Comparison of ENCODE assay signal across 8 mouse cellular contexts in genomic region chr1:180390321-180390731, GRCm38 (mm10).
DNase-seq lines count a peak whose midpoint lies in the region; ATAC-seq and TF ChIP-seq lines count a peak whose summit lies in the region.

No protein-coding gene starts in this region.

- no peaks in the 10 kb centered on the region for H3K36me3 ChIP-seq in intestine, postnatal 0 days (ENCODE audit: control insufficient read depth, insufficient read depth)
- H3K36me3 ChIP-seq in stomach, embryonic 16.5 days (ENCODE audit: control insufficient read depth, insufficient read depth, low read length), result no peaks in the 10 kb centered on the region

- WGBS in lung, adult 2 months, result 17% methylated on average over 3 of the region's 3 CpGs
- WGBS in intestine, postnatal 0 days, result 21% methylated on average over 3 of the region's 3 CpGs
- 65% methylated on average over 3 of the region's 3 CpGs for WGBS in stomach, embryonic 16.5 days

- no peaks in the 10 kb centered on the region for H3K9me3 ChIP-seq in intestine, postnatal 0 days (ENCODE audit: control insufficient read depth)
- no peaks in the 10 kb centered on the region for H3K9me3 ChIP-seq in stomach, embryonic 16.5 days (replicated peaks; ENCODE audit: control insufficient read depth, low read length)

- H3K4me3 ChIP-seq in lung, adult 2 months (replicated peaks; ENCODE audit: extremely low read depth, low read depth, low read length), result no peak overlapping the region
- H3K4me3 ChIP-seq in intestine, postnatal 0 days (ENCODE audit: low read depth, low read length), result no peak overlapping the region
- no peak overlapping the region for H3K4me3 ChIP-seq in stomach, embryonic 16.5 days (replicated peaks; ENCODE audit: low read length)

- TF ChIP-seq POLR2A in lung, adult 2 months (IDR thresholded peaks at IDR 0.05; ENCODE audit: borderline replicate concordance, extremely low read depth, low read depth, low read length), result no peak

- peak; percentile 82 for ATAC-seq in intestine, postnatal 0 days
- ATAC-seq in stomach, embryonic 16.5 days (ENCODE audit: insufficient read depth, low FRiP score), result no peak
- ATAC-seq in megakaryocyte-erythroid progenitor cell, adult 5-6 weeks (replicated peaks; ENCODE audit: low FRiP score, low TSS enrichment, poor library complexity, severe bottlenecking), result no peak

- no peak for TF ChIP-seq CTCF in lung, adult 2 months (IDR thresholded peaks at IDR 0.05; ENCODE audit: insufficient read depth, low read length)
- no peak for TF ChIP-seq CTCF in intestine, postnatal 0 days (IDR thresholded peaks at IDR 0.05; ENCODE audit: low read depth)

- DNase-seq in lung, adult 18-20 months, result peak; percentile 67 to 70
- no peak for DNase-seq in lung, adult 2 months
- peak; percentile 41 to 61 for DNase-seq in cerebellum, postnatal 10 days
- no peak for DNase-seq in c-Kit-positive CD71-positive TER-119-positive erythroid progenitor cells, embryonic 14.5 days (ENCODE audit: low spot score)
- no peak for DNase-seq in embryo, embryonic 10 days (ENCODE audit: low spot score)

- H3K27me3 ChIP-seq in intestine, postnatal 0 days (replicated peaks; ENCODE audit: control insufficient read depth, insufficient read depth, low read length), result no peaks in the 10 kb centered on the region
- H3K27me3 ChIP-seq in stomach, embryonic 16.5 days (ENCODE audit: control insufficient read depth, insufficient read depth, low read length), result no peaks in the 10 kb centered on the region

- H3K4me2 ChIP-seq in intestine, postnatal 0 days (replicated peaks; ENCODE audit: low read depth), result no peak overlapping the region
- no peak overlapping the region for H3K4me2 ChIP-seq in stomach, embryonic 16.5 days (ENCODE audit: low read depth, low read length)

- peaks cover 51% of the 10 kb centered on the region for H3K4me1 ChIP-seq in lung, adult 2 months (ENCODE audit: control insufficient read depth, insufficient read depth, low read length)
- H3K4me1 ChIP-seq in intestine, postnatal 0 days (replicated peaks; ENCODE audit: control insufficient read depth, insufficient read depth, low read length), result peaks cover 11% of the 10 kb centered on the region; the same call in 1 of the 2 replicates
- H3K4me1 ChIP-seq in stomach, embryonic 16.5 days (ENCODE audit: control insufficient read depth, insufficient read depth, low read length), result peaks cover 43% of the 10 kb centered on the region

- H3K9ac ChIP-seq in intestine, postnatal 0 days (ENCODE audit: low read depth, low read length), result peak overlapping the region; percentile 13; the same call in 1 of the 2 replicates
- peak overlapping the region; percentile 26; the same call in 1 of the 2 replicates for H3K9ac ChIP-seq in stomach, embryonic 16.5 days (ENCODE audit: low read length)

- H3K27ac ChIP-seq in intestine, postnatal 0 days (ENCODE audit: low read depth, low read length), result peak overlapping the region; percentile 68
- peak overlapping the region; percentile 74 for H3K27ac ChIP-seq in stomach, embryonic 16.5 days (ENCODE audit: low read length)

Comparison
In these comparisons a context has a peak if more than half of its experiments do, and no peak if none do; other contexts are left out.
1. DNase-seq: peak in lung, adult 18-20 months (2 of 2) and cerebellum, postnatal 10 days (2 of 2); none in lung, adult 2 months (single experiment), c-Kit-positive CD71-positive TER-119-positive erythroid progenitor cells, embryonic 14.5 days (single experiment) and embryo, embryonic 10 days (single experiment).